Mouse (Mus musculus) kidney, adult 11 months (tissue): ENCODE data around the gene Tnxb.

Experiments
- DNase-seq: peaks from one replicate; pipeline ENCODE4 v3.0.0; 2022

Tnxb gene

DNA sequence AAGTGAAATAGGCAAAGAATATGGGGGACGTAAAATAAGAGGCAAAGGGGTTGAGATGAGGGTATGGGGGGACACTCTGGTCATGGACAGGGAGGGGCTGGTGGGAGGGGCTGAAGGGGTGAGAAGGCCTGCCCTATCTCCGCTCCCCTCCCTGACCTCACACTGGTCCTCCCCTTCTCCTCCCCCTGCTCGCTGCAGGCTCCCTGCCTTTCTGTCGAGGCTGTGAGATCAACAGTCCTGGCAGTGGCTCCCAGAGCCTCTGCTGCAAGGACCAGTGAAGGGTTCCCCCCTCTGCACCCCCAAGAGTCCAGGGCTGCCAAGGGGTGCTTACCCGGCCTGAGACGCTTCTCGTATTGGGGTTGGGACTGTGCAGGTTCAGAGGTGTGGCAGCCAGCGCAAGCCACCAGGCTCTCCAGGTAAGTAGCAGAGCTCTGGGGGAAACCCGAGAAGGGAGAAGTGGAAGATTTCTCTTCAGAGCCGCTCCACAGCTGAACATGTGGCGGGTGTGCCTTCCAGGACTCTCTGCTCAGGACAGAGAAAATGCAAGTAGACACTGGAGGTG is 10.0 kb upstream of the Tnxb start:
- DNase-seq = no peak

- peak; percentile 78 for DNase-seq
These were observed 9.2 kb upstream of the Tnxb start for GRCm38 (mm10) chr17:34661121-34661591.

DNA sequence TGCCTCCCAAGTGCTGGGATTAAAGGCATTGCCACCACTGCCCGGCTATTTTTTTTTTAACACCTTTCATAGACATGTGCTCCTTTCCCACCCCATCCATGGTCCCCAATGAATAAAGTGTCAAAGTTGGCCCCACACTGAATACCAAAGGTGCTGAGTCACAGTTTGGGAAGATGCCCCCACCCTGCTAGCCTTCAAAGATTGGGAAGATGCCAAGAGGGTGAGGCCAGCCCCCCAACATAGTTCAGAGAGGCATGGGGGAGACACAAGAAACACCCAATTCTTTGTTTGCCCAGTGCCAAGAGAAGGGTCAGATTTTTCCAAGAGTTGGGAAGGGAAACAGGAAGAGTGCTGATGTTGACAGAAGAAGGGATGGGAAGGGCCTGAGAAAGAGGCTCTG is 7.9 kb upstream of the Tnxb start:
- DNase-seq = no peak

DNA sequence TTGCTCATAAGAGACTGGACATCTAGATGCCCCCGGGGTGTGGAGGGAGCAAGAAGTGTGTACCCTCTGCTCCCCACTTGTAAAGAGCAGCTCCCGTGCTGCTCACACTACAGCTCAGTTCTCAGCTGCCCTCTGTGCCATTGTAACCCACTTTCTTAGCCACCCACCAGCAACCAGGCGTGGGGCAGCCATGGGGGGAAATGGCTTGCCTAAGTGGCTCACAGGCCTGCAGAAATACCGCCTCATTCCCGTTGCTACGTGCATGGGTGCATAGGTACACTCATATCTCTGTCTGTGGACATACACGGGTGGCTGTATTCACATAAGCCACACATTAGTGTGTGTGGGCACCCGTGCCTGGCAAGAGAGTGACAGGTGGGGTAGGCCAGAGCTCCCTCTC is 7.4 kb upstream of the Tnxb start:
- no peak for DNase-seq

- no peak for DNase-seq
These were observed 6.8 kb upstream of the Tnxb start for GRCm38 (mm10) chr17:34663558-34663957.

GRCm38 (mm10) chr17:34664472-34664871 is 5.9 kb upstream of the Tnxb start:
- DNase-seq = no peak

DNA sequence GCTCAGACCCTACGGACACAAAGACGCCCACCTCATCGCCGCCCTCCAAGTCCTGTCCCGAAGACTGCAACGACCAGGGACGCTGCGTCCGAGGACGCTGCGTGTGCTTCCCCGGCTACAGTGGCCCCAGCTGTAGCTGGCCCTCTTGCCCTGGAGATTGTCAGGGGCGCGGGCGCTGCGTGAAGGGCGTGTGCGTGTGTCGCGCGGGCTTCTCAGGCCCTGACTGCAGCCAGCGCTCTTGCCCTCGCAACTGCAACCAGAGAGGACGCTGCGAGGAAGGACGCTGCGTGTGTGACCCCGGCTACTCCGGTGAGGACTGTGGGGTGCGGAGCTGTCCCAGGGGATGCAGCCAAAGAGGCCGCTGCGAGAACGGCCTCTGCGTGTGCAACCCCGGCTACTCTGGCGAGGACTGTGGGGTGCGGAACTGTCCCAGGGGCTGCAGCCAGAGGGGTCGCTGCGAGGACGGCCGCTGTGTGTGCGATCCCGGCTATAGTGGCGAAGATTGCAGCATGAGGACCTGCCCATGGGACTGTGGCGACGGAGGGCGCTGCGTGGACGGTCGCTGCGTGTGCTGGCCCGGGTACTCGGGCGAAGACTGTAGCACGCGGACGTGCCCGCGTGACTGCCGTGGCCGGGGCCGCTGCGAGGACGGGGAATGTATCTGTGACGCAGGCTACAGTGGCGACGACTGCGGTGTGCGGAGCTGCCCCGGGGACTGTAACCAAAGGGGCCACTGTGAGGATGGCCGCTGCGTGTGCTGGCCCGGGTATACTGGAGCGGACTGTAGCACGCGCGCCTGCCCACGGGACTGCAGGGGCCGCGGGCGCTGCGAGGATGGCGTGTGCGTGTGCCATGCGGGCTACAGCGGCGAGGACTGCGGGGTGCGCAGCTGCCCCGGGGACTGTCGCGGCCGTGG is 1.1 kb downstream of the Tnxb start:
- DNase-seq = no peak

- DNase-seq = no peak
These were observed 2.0 kb downstream of the Tnxb start for GRCm38 (mm10) chr17:34672246-34672792.

DNA sequence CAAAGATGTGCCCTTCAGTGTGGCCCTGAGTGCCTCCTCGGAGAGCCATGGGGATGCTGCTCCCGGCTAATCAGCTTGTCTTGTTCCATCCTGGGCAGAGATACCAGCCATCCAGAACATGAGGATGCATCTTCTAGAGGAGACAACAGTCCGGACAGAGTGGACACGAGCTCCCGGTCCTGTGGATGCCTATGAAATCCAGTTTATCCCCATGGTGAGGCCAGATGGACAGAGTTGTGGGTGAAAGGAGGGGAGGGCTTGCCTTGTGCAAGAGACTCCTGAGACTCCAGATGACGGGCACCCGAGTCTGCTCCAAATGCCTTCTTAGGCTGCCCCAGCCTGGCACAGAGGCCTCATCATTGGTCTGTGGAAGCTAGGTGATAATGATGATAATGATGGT is 2.8 kb downstream of the Tnxb start:
- no peak for DNase-seq

DNA sequence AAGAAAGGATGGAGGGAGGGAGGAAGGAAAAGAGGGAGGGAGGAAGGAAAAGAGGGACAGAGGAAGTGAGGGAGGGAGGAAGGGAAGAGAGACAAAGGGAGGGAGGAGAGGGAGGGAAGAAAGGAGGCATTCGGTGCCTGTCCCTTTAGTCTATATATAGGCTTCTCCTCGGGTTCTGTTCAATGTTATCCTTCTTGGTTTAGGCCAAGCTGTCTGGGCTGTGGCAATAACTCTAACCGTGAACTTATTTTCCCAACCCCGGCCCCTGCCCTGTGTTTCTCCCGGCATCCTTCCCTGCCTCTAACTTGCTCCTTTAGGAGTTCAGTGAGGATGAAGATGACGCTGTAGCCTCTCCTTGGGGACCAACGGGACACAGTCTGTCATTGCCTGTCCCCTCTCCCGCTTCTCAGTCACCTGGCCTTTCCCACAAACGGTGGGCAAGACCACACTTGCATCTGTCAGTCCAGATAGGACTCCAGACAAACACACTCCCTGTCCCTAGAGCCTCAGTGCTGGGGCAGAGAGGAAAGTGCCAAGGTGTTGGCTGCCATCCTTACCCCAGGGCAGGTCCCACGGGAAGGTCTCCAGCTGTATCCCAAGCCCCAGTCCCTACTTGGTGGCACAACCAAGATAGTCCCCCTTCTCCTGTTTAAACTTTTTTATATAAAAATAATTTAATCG is 4.3 kb downstream of the Tnxb start:
- DNase-seq = no peak

DNA sequence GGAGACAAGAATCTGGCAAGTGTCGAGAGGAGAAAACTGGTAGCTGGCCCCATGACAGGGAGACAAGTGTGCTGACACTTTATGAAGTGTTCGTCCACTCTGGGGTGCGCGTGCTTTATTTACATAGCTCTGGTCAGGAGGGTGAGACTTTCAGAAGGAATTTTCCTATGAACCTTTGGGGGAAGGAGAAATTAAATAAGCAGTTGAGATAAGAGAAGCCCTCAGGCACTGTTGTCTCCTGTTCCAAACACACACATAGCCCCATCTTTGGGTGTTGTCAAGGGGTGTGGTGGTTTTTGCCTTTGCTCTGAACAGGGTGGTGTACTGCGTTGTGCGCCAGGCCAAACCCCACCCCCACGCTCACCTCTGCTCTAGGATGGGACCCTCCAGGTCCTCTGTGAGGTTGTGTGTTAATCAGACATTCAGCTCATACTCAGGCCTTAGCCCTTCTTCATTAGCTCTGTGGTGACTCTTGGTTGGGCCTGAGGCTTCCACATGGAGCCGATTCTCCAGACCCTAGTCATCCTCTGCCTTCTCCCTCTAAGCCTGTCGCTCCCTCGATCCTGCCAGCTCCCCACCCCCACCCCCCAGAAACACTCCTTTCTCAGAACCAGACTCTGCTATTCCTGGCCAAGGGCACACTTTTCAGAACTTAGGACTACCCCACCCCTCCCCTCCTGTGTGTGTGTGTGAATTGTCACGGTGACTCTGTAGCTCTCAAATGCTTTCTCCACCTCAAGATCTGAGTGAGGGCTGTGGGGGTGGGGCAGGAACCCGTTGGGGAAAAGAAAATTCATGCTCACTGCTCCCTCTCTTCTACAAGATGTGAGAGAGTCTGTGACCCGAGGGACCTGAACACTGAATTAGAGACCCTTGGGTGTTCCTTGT is 5.1 kb downstream of the Tnxb start:
- DNase-seq = no peak

DNA sequence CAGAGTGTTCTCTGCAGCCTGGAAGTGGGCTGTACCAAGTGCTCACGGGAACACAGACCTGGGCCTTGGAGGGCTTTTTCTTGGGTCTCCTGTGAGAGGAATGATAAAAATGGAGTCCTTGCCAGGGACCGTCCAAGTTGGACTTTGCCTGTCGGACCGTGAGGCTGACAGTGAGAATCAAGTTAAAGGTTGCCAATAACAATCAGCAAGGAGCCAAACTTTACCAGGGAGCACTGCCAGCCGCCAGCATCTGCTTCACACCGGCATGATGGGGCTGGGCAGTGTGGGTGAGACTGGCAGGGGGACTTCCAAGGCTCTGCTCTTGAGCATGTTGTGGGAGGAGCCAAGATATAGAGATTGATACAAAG is 5.7 kb downstream of the Tnxb start:
- DNase-seq = peak; percentile 77

DNA sequence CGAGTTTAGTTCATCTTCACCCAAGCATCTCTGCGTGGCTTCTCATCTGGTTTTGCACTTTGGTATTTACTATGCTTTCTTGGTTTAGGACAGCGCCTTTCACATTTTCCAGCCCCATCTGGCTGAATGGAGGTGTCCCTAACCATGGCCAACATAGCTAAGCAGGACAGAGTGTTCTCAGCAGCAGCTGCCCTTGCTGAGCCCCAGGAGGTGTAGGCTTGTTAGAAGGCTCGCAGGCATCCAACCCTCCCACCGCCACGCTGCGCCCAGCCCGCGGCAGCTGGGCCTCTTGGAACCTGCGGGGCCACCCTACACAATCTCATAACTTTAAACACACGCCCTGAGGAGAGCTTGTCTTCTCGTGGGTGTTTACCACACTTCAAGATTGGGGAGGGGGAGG is 6.3 kb downstream of the Tnxb start:
- DNase-seq = no peak

DNA sequence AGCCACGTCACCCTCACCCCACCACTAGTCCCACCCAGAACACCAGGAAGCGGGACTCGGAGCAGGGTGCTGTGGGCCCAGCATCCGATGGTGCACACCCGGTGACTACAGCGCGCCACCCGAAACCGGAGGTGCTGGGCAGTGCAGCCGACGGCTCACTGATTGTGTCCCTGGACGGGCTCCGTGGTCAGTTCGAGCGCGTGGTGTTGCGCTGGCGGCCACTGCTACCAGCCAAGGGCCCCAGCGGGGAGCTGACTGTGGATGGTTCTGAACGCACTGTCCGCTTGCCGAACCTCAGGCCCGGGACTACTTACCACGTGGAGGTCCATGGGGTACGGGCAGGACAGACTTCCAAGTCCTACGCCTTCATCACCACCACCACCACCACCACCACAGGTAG is 9.9 kb downstream of the Tnxb start:
- DNase-seq = no peak

- no peak for DNase-seq
These were observed 10.3 kb downstream of the Tnxb start for GRCm38 (mm10) chr17:34680621-34681020.

DNA sequence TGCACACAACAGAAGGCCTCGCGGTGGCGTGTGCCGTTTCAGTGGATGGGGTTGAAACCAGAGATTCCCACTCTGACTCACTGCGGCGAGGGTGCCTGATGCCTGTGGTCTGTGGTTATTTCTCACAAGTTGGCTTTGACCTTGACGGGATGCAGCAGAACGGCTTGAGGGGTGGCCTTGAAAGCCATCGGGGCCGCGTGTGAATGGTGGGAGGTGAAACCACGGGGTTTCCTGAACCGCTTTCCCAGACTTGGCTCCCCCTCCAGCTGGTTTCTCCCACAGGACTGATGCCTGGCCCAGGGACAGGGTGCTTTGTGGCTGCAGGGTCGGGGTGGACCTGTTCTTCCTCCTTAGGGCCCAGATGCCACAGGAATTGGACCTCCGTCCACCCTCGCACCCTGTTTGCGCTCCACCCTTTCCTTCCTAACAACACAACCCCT is 10.8 kb downstream of the Tnxb start:
- peak; percentile 71 for DNase-seq

DNA sequence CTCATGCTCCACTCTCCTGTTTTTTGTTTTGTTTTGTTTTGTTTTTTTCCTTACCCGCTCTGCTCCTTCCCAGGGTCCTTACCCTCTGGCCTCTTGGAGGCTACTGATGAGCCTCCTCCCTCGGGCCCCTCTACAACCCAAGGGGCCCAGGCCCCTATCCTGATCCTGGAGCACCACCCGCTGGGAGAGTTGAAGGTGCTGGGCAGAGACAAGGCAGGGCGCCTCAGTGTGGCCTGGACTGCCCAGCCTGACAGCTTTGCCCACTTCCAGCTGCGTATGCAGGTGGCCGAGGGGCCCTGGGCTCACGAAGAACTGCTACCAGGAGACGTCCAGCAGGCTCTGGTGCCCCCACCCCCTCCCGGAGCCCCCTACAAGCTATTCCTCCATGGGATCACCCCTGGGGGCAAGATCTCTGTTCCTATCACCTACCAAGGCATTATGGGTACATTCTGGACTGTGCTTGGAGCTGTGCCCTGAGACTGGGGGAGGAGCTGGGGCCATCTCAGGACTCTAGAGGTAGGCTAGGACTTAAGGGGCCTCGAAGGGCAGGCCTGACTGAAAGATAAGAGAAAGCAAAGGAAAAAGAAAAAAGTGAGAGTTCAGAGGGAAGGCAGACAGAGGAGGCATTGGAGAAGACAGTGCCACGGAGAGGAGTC is 11.7 kb downstream of the Tnxb start:
- DNase-seq = peak; percentile 35

- DNase-seq = no peak
These were observed 12.8 kb downstream of the Tnxb start for GRCm38 (mm10) chr17:34683179-34683578.

- DNase-seq = no peak
These were observed 13.4 kb downstream of the Tnxb start for GRCm38 (mm10) chr17:34683686-34684220.

DNA sequence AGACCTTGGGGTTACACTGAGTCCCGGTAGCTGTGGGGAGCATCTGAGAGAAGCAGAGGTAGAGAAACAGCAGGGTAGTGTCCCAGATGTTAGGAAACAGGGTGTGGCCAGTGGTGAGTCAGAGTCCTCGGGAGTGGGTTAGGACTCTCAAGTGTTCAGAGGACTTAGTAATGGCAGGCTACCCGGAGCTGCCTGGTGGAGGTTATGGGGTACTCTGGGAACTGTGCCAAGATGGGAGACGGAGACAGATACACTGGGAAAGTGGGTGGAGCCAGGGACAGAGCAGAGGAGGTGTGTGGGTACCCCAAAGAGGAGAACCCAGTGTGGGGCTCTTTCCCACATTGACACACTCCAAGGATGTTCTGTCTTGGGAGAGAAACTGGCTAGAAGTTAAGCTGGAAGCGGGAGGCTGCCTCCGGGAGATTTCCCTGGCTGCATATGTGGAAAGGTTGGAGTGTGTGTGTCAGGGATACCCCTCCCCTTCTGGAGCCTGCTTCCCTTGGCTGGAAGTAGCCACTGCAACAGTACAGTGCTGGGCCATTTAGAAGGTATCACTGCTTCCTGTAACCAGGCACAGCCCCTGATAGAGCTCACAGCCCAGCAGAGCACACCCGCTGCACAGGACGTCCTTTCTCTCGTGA is 14.0 kb downstream of the Tnxb start:
- DNase-seq = no peak
